Mouse (Mus musculus) adrenal gland, postnatal 36 days (tissue): Measurements from ENCODE around the gene Phxr2. TPM values are rescaled to one million over a fixed set of nuclear protein-coding genes. Genes with fewer than 3 reads are reported as not detected.
A peak's percentile ranks its signal among the peaks of the same experiment; 100 is the strongest.

Experiments
- DNase-seq, 2 experiments: peaks; one replicate each; pipeline ENCODE4 v3.0.0; 2021; ENCODE audit warnings: mixed read lengths in 1 of 2
- total RNA-seq, 2 experiments: library from RNA; stranded (reverse); gene quantifications; 2 replicates each; pipeline ENCODE4 v1.2.3; 2021

Gene Phxr2
- total RNA-seq, 2 experiments from 2014 or later = not detected

DNA sequence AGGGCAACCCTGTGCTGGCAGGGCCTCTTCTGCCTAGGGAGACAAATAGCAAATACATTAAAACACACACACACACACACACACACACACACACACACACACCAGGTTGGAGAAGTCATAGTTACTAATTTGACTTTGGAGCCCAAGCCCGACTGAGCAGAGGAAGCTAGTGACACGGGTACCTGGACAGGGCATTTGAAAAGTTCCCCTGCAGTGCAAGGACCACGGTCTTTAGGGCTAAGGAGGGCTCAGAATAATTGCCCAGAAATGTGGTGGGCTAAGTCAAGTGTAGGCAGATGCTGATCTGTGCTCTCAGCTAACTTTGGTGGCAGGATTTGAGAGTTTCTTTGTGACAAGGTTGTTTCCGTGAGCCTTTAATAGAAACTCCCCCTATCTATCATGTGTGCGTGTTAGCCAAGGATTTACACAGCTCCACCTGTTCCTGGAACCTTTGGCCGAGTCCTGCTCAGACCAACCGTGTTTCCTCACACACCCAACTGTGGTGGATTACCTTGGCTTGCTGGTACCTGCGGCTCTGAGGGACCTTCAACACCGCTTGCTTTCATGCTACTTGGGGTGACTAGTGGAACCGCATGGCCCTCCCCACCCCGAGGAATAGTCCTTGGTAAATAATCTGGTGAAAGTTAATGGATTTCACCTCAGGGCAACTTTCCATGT lies 6.6 kb upstream of the Phxr2 start:
- DNase-seq = no peak

DNA sequence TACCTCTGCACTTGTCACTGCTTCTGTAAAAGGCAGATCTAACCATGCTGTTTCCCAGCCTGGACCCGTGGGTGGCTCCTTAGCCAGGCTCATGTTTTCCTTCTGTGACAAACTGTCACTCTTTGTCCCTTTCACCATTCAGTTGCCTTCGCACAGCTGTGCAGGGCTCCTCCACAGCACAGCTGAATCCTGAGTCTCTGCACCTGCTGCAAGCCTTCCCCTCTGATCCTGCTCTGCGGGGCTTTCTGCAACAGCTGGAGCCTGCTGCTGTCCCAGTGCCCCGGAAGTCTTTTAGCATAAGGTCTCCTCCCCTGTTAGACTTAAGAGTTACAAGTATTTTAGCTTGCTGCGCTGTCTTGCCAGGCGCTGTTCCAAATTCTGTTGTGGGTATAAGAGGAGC lies 6.1 kb upstream of the Phxr2 start:
- DNase-seq = no peak

DNA sequence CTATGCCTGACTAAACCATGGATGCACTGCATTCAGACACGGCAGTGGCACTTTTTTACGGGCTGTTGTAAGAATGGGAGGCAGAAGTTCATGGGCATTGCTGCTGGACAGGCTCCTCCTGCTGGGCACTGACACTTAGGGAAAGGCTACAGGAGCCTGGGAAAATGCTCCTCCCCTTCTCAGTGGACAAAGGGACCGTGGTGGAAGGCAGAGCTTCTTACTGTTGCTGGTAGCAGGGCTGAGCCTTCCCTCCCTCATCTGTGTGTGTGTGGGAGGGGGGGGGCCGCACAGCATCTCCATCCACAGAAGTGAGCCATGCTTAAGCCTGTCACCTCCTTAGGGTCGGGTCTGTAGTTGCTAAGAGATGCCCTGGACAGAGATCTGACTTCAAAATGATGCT lies 5.2 kb upstream of the Phxr2 start:
- DNase-seq = no peak

DNA sequence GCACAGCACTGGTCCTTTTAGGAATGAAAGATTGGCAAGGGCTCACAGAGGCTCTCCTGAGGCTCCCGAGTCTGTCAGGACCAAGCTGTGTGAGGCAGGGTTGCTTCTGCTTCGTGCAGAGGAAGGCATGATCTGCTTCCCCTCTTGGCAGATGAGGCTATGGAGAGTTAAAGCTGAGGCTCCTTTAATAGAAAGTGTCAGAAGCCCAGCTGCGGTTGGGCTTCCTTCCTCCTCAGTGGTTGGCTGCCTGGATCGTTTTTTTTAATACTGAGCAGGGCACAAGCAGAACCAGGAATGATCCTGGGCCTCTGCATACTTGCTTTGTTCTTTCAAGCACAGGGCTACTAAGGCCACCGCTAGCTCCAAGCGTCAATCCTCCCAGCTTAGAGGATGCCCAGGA lies 4.5 kb upstream of the Phxr2 start:
- DNase-seq = no peak

DNA sequence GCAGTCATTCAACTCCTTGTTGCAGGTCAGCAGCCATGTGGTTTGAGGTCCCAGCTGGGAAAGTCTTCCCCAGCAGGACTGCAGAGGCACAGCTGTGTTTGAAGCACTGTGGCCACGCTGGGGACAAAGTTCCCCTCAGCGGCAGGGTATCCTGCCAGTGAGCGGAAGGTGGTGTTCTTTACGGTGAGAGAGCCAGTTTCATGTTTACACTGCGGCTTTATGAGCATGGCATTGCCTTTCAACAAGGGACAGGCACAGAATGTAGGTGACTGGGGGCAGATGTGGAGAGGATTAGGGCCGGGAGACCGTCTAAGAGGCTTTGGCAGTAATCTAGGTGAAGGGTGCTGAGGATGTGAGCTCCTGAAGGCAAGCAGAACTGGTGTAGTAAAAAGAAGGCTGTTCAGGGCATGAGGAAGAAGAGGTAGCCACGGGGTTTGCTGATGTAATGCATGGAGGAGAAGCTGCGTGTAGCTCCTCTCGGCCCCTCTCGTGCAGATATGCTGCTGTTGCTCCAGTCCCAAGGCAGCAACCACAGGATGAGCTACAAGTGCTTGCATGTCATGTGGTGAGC lies 1.7 kb upstream of the Phxr2 start:
- DNase-seq = no peak

DNA sequence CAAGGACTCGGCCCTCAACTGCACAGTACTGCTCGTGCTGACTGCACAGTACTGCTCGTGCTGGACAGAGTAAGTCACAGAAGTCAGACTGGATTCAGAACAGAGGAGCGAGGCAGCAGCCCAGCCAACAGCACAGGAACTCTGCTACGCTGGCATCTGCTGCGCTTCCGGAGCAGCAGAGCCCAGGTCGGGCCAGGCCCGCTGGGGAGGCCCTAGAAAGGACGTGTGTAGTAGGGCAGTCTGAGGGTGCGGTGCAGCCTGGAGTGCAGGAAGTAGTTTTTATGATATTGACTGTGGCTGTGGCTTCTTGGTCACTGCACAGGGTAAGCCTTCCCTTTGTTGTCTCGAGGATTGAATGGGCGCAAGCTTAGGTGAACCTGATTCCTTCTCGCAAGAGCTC lies 829 bp upstream of the Phxr2 start:
- DNase-seq = no peak

DNA sequence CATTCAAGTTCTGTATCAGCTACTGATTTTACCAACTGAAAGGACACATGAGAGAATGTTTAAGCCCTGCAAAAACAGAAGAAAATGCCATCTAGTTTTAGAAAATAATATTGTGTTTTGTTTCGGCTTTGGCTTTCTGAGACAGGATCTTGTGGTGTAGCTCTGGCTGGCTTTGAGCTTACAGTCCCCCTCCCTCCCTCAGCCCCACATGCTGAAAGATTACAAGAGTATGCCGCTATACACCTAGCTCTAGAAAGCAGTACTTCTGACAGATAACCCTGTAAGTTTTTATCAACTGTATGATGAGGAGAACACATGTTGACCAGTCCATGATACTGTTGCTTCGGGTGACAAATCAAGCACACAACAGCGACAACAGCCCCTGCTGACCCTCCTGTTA lies 6.7 kb downstream of the Phxr2 start:
- DNase-seq = no peak

DNA sequence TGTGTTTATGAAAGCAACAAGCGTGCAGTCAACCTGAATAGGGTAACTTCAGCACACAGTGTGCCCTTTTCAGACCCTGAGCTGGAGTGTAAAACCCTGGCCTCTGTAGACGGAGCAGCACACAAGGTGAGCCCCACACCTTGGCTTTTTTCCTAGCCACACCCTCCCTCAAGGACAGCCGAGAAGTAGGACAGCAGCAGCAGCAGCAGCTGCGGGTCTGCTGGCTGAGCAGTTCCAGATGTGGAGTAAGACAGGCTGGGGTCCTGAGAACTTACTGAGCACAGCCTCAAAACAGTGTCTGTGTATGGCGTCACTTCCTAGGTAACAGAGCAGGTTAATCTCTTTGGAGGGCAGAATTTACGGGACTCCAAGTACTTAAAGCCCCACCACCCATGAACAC lies 7.4 kb downstream of the Phxr2 start:
- no peak for DNase-seq

DNA sequence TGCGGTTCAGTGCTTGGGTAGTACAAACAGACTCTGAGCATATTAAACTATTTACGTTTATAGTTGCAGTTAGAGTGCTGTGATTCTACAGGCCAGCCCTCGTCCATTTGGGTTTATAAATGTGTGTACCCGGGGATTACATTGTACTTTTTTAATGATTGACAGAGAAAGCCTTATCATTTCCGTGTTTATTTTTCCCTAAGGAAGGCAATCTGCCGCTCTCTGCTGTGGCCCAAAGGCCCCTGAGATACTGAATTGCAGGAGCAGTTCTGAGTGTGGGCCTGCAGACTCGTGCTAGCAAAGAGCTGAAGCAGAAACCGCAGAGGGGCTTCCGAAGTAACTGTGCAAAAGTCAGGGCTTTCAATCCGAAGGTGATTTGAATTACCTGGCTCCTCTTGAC lies 8.2 kb downstream of the Phxr2 start:
- DNase-seq = no peak

DNA sequence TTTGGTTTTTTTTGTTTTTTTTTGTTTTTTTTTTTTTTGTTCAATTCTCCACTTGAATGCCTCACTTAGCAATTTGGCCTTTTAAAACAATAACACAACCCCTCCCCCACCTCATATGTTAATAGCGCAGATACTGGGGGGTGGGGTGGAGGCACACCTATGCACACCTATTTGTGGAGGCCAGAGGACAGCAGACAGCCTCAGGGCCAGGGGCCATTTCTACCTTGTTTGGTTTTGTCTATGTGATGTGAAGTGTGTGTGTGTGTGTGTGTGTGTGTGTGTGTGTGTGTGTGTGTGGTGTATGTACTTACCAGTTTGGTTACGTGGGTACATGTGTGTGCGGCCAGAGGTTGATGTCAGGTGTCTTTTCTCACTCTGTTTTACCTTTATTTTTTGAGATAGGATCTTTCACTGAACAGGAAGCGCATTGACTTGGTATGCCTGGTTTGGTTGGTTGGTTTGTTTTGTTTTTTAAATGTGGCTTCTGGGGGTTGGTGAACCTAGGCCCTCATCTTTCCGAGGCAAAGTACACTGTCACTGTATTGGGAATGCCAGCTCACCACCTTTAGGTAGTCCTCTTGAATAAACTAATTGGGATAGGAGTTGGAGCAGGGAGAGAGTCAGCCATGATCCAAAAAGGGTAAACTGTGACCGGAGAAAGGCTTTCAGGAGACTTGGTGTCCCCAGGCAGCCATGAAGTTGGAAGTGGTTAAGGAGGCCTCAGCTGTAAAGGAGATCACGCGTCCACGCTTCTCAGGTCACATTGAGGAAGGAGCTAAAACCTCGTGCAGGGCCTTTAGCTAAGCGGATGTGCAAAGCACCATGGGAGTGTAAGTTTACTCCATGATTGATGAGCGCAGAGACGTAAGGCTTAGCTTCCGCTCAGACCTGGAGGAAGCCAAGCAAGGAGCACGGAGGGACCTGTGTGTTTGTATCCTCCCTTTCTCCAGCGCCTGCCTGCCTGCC lies 9.2 kb downstream of the Phxr2 start:
- no peak for DNase-seq

DNA sequence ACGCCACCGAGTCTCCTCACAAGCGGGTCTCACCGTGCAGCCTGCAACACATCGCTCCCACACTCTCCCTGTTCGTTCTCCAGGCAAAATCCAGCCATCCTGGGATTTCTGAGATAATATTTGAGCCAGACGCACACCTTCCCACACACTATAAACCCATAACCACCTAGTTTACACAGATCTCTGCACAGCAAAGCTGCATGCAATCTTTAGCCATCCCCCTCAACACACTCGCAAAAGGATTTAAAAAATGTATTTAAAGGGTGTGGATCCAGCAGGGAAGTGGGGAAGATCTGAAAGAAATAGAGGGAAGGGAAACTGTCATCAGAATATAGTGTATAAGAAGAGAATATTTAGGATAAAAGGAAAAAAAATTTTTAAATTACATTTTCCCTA lies 9.9 kb downstream of the Phxr2 start:
- no peak for DNase-seq

DNA sequence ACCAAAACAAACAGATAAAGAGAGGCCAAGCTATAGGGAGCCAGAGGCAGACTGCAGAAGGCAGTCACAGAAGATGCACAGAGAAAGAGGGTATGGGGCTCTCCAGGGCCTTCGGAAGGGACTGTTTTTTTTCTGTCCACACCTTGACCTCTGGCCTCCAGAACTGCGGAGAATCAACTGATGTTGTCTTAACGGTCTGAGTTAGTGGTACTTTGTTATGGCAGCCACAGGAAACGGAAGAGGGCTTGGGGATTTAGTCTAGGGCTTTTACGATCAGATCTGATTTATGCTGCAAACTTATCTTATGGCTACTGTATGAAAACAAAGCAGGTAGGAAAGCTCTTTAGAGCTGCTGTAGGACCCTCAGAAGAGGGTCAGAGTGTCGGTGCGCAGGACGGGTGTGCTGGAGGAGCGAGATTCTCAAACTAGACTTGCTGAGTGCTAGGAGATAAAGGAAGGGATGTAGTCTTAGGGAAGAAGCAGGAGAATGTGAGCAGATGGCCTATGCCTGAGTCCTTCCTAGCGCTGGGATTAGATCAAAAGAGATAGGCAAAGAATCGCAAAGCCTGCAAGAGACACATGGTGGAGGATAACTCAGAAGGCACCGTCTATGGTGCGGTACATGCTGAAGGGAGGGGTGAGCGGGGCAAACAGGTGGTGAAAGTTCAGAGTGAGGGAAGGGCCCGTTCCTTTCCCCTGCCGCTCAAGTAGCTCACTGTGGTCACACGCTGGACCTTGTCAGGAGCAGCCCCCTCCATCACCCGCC lies 10.5 kb downstream of the Phxr2 start:
- no peak for DNase-seq

DNA sequence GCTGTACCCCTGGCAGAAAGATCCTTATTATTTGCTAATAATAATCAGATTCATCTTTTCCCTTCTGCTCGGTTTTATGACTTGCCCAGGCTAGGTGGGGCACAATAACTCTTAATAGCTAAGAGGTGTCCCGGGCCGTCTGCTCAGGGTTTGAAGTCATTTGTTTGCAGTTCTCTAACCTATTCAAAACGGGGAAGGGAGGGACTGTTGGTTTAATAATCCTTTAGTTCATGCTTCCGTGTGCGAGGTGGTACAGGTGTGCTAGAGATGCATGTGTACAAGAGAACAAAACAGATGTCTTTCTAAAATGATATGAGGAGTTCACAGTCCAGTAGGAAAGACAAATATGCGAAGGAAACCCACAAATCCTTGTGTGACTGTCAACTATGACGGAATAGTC lies 11.8 kb downstream of the Phxr2 start:
- DNase-seq = no peak

DNA sequence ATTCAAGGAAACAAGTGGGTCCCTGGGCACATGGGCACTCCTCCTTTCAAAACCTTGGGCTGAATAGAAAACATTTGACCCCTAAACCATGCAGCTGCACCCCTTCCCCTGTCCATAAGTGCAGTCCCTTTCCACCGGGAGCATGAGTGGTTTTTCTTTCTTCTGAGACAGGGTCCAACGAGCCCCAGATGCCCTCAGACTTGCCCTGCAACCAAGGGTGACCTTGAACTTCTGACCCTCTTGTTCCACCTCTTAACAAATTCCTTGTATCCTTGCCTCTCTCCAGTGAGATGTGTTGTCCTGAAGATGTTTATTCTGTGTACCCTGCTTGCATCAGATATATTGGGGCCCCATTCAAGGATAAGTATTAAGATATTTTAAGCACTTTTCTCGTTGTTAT lies 12.6 kb downstream of the Phxr2 start:
- DNase-seq = no peak

DNA sequence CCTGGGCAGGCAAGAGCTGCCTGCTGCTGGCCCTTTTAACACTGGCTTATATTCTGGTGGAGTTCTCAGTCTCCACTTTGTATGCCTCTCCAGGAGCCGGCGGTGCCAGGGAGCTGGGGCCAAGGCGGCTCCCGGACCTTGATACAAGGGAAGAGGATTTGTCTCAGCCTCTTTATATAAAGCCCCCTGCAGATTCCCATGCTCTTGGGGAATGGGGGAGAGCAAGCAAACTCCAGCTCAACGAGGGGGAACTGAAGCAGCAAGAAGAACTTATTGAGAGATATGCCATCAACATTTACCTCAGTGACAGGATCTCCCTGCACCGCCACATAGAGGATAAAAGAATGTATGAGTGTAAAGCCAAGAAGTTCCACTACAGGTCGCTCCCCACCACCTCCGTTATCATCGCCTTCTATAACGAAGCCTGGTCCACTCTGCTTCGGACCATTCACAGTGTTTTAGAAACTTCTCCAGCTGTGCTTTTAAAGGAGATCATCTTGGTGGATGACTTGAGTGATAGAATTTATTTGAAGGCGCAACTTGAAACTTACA lies 17.6 kb downstream of the Phxr2 start:
- DNase-seq = no peak

DNA sequence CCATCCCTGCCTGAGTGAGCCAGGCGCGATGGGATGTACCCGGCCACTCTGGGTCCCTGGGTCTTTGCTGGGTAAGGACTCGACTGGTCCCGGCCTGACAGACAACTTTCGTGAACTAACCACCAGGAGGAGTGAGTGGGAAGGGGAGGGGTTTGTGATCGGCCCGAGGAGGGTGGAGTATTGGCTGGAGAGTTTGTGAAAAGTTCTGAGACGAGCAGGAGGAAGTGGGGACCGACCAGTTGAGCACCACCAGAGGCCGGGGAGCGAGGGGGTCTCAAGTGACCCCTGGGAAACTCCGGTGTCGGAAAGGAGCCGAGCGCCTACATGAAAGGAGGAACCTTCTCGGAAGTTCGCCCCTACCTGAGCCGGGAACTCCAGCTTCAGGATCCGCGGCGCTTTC lies 18.2 kb downstream of the Phxr2 start, which contains the start of gene Galnt4:
Galnt4 (plus strand) TSS at position 196 of the 400 bp plus-strand sequence.
- DNase-seq = peak; percentile 86 to 89

DNA sequence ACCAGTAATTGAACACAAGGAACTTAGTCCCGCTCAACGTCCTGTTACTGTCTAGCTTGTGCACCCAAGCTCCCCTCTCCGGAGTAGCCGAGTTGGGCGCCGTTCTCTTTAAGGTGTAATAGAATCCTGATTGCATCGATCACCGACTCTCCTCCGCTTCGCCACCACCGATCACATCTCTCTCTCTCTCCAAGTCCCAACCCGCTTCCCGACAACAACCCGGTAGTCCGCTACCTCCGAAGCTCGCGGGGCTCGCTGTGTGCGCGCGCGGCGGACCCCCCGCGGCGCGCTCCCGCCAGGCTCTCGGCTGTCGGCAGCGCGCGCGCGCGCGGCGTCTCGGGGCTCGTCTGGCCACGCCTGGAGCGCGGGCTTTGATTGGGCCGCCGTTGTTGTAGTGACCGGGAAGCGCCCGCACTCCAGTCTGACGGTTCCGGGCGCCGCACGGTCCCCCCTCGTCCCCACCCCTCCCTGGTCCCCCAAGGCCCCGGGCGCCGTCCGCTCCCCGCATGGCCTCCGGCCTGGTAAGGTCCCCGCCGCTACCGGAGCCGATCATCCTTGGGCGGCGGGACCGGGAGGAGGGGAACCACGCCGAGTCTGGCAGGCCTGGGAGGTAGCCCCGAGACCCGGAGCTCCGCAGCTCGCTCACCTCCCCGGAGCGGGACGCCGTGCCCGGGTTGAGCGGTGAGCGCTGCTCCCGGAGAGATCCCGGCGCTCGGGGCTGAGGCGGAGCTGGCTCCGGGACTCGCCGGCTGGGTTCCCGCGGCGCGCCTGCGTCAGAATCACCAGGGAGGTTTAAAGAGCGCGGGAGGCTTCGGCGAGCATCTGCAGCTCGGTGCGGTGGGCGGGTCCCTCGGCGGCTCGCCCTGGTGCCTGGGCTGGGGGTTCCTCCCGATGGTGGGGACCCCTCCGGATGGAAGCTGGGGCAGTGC lies 19.2 kb downstream of the Phxr2 start, which contains the start of gene Poc1b:
Poc1b (plus strand) TSS at position 334 of the 929 bp plus-strand sequence.
- DNase-seq = peak; percentile 90 to 92

DNA sequence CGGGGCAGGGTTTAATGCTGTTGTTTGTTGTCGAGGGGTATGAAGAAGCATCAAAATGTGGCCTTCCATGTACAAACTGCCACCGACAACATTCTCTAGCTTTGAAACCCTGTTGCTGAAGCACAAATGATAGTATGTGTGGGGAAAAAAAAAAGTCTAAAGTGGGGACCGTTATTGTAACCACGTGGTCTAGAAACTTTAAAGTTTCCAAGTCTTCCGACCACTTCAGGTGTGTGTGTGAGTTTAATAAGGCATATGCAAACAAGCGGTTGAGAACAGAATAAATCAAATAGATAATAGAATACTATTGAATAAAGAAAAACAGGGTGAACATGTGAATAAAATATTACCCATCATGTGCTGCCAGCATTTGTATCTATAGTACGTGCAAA lies 19.8 kb downstream of the Phxr2 start:
- no peak for DNase-seq

DNA sequence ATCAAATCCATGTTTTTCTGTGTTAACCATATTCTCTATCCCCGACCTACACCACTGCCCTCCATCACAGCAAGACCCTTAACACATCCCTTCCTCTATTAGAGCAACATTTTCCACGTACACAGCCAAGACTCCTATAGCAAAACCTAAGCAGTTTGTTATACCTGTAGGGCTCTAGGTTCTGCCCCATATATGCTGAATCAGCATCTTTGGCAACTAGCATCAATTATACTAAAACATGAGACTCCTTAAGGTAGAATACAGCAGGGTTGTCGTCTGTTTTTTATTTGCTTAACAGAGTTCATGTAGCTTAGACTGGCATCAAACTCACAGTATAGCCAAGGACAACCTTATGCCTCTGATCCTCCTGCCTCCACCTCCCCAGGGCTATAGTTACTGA lies 20.6 kb downstream of the Phxr2 start:
- no peak for DNase-seq

DNA sequence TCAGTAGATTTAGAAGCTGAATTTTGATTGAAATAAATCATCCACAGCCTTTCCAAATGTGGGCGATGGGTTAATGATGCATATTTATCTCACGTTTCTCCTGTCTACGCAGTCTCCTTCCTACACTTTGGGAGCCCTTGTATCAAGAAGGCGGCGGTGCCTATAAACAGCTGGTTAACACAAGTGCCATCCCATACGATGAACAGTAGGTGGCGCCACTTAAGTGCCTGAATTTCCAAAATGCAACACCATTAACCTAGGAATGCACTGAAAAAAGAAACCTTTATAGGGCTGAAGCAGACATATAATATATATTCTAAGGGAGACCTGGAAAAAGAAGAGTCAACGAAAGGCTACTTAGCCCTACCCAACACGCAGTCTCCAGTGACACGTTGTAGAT lies 28.8 kb downstream of the Phxr2 start:
- peak; percentile 32 to 45 for DNase-seq

DNA sequence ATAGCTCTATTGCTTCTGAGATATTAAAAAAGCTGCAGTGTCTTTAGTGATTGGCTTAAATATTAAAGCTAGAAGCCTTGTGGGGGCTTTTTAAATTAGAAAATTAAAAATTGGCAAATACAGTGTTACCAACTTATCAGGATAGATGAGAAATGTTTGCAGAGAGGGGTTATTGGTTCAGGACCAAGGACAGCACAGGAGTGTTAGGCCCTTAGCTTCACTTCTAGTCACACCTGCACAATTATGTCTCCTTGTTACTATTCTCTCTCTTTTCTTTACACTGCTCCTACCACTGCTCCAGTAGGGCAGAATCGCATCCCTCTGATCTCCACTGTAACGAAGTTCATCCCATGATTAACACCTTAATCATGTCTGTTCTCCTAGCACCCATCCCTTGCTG lies 31.0 kb downstream of the Phxr2 start:
- DNase-seq = no peak
